Mouse (Mus musculus) 3134 (cell line): ENCODE results near the gene Otud7a.

Source experiments
- DNase-seq: peaks from one replicate; pipeline ENCODE4 v3.0.0-alpha.2; 2011; ENCODE audit warnings: low spot score; ENCODE audit not compliant: insufficient read length; ENCODE audit errors: extremely low read depth

The Otud7a gene

DNA sequence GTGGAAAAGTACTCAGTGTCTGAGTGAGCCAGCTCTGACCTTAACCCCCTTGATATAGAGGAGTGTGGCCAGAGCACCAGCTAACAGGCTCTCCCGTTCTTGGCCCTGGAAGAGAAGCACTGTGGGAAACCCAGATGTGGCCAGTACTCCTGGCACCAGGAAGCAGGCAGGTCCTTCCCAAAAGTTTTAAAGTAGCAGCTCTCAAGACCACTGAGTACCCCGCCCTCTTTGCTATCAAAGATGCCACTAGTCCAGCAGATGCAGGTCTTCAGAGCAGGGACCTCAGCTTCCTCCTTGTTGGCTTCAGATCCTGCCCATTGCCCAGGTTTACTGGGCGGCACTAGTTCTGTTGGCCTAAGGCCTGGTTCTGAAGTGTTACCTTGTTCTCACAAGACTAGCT is 318.0 kb downstream of the Otud7a start:
- no peak for DNase-seq

DNA sequence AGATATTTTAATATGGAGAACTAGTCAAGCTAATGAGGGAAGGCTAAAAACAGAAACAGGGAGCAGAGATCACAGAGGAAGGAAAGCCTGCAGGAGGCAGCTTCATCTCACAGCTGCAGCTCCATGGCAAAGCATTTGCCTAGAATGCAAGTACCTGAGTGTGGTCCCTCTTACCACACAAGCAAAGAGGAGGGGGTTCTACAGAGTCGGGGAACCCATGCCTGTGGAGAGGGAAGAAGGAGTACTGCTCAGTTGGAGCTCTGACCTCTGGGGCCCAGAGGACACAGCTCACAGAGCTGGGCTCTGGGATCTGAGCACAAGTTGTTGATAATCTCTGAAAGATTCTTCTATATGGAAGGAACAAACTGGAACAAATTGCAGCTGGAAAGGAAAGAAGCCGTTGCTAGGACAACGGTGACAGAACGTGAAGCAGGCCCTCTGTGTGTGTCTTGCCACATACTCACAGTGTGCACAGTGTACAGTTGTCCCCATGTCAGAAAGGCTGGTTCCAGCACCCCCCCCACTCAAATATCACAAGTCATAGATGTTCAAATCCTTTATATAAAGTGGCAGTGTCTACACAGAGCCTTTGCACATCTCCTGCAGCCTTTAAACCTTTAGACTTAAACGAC is 324.0 kb downstream of the Otud7a start:
- DNase-seq, result no peak

DNA sequence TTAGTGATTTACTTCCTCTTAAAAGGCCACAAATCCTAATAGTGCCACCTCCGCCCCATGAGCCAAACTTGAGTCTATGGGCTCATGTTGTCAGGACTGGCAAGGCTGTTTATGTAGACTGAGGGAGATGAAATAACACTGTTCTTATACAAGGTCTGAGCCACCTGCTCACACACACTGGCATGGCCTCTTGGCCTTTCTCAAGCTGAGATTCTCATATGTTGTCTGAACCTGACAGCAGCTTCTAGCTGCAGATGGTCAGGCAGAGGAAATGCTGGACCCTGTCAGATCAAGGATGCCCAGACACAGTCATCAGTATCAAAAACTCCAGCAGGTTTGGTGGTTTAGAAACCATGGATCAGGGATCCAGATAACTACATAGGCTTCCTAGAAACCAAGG is 328.7 kb downstream of the Otud7a start:
- no peak for DNase-seq

DNA sequence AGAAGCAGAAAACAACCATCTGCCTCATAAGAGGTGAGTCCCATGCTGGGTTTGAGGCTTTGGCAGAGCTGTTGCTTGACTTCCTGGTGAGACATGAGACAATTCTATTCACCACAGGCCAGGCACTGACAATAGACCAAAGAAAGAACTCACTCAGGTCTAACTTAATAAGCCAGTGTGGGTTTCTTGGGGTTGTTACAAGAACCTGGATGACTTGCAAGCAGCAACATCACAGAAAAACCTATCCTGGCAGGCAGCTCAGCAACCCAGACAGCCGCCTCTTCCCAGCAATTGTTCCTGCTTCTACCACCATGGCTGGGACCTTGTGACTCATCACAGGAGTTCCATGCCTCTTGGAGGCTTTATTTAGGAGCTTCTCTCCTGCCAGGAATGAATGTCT is 329.7 kb downstream of the Otud7a start:
- no peak for DNase-seq

DNA sequence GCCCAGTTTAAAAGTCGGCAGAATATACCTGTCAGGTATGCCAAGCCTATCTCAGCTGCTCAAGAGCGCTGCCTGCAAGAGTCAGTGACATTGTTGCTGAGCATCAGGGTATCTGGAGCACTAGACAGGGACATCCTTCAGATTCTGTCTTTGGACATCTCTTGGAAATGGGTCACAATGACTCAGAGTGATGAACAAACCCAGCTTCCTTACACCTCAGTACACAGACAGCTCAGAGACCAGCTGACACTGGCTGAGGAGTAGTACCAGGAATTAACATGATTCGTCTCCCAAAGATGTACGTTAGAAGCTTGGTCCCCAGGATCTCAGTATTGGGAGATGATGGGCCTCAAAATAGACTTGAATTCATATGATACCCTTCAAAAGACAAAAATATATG is 332.8 kb downstream of the Otud7a start:
- DNase-seq, result no peak

DNA sequence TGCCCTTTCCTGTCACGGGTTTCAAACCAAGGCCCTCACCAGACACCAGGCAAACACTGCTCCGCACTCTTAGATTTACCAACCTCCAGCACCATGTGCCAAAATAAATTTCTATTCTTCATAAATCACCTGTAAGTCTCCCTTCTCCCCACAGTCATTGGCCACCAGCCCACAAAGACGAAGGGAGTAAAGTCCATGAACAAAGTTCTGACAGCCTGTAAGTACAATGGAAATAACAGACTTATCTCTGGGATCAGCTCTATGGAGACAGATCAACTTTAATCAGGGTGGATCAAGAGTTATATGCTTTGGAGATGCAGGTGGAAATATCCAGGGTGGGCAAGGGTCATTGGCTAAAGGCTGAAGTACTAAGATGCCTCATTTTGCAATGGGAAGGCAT is 336.3 kb downstream of the Otud7a start:
- no peak for DNase-seq

DNA sequence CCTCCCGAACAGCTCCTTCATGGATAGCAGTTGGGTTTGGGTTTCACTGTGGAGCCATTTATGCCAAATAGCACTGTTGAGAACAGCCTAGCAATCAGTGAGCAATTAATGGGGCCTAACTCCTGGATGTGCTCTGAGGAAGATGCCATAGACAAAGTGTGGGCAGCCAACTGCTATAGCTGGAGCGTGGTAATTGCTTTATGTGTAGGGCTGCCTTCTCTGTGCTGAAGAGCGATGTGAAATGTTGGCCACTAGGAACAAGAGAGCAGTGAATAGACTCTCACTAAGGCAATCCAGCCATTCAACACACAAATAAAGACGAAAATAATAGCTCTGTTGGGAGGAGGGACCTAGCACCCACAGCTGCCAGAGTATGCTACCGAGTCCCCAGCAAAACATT is 345.2 kb downstream of the Otud7a start:
- no peak for DNase-seq

DNA sequence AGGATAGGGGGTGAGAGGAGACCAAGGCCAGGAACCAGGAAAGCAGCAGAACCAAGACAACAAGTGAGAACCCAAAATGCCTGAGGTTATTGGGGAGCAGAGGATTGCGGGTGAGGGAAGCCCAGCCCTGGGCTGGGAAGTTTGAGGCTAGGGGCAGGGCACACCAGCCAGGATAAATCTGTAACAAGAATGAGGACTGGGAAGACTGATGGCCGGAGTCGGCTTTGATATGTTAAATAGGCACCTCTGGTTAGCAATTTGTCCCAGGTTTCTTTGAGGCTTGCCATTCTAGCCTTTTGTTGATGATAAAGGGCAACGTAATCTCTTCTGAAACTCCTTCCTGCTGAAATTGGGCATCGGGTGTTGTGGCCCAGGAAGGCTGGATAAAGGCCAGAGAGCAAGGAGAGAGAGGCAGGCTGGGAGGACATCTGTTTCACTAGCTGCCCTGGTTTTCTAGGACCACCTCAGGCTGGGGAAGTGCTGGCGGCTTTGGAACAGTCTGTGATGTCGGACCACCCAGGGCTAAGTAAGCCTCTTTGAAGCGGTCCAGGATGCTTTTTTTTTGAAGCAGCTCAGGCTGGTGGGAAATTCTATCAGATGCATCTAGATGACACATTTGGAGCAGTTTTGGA is 351.6 kb downstream of the Otud7a start:
- DNase-seq, result no peak

DNA sequence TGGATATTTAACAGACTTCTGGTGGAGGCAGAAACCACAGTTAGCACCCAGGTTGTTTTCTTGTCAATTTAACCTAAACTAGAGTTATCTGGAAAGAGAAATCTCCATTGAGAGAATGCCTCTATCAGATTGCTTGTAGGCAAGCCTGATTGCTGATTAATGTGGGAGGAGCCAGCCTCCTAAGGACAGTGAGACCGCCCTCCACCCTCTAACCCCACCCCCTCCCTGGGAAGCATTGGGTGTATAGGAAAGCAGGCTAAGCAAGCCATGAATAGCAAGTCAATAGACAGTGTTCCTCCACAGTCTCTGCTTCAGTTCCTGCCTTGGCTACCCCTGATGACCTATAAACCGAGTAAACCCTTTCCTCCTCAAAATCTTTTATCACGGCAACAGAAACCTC is 353.9 kb downstream of the Otud7a start:
- no peak for DNase-seq

DNA sequence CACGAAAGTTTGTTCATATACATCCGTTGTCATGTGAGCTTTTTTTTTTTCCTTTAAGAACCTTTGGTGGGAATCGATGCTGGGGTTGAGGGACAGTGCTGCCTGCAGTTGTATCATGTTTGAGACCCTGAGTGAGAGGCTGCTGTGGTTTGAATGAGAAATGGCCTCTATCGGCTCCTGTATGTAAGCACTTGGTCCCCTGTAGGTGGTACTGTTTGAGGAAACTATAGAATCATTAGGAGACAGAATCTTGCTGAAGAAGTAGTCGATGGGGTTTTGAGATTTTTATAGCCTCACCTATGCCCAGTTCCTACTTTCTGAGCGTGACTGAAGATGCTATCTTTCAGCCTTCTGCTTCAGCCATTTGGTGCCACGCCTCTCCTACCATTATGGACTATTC is 354.8 kb downstream of the Otud7a start:
- DNase-seq, result no peak

DNA sequence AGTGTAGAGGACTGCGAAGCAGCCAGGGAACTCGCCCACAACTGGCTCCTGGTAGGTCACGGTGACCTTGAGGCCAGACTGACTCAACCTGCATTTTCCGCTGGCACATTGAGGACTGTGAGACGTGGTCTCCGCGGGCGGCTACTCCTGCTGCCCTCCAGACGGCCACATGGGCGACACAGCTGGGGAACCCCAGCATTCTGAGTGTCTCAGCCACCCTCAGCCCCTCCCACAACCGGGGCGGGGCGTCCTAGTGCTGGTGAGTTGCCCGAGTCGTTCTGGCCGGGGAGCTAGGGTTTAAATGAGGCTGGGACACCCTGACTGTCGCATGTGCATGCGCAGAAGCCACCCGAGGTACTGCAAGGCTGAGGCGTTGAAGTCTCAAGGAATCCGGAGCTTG is 358.2 kb downstream of the Otud7a start:
- peak; percentile 96 for DNase-seq
